Mouse (Mus musculus) kidney, adult 2 months (tissue): ENCODE measurements around the gene AY074887. TPM values are rescaled to one million over a fixed set of nuclear protein-coding genes. Genes with fewer than 3 reads are reported as not detected.

Experiments used
- DNase-seq: peaks from one replicate; pipeline ENCODE4 v3.0.0; 2021
- H3K27ac ChIP-seq: fragments of 200-500 bp; 2 replicates; pipeline ENCODE4 v1.5.1; 2012; ENCODE audit warnings: low read depth, low read length, control low read depth, inconsistent platforms; ENCODE audit not compliant: insufficient read depth
- H3K27me3 ChIP-seq: fragments of 200-500 bp; replicated peaks from 2 replicates; pipeline ENCODE4 v1.6.1; 2012; ENCODE audit warnings: mild to moderate bottlenecking, moderate library complexity, low read length, inconsistent platforms; ENCODE audit not compliant: control insufficient read depth, insufficient read depth
- H3K36me3 ChIP-seq: fragments of 200-500 bp; 2 replicates; pipeline ENCODE4 v1.6.1; 2012; ENCODE audit warnings: mild to moderate bottlenecking, moderate library complexity, low read length, inconsistent platforms; ENCODE audit not compliant: control insufficient read depth, insufficient read depth
- H3K4me1 ChIP-seq: fragments of 200-500 bp; 2 replicates; pipeline ENCODE4 v1.6.1; 2011; ENCODE audit warnings: low read length; ENCODE audit not compliant: control insufficient read depth, insufficient read depth
- H3K4me3 ChIP-seq: fragments of 200-500 bp; 2 replicates; pipeline ENCODE4 v1.5.1; 2011; ENCODE audit warnings: mild to moderate bottlenecking, low read depth, low read length, control low read depth; ENCODE audit not compliant: insufficient read depth
- CTCF ChIP-seq: fragments of 200-500 bp; conservative IDR thresholded peaks from 2 replicates; pipeline ENCODE4 v1.5.1; 2011; ENCODE audit warnings: low read depth, mild to moderate bottlenecking, control low read depth, low read length, moderate library complexity, mixed read lengths; ENCODE audit not compliant: insufficient read depth, insufficient read length
- POLR2A ChIP-seq: fragments of 200-500 bp; IDR thresholded peaks from one replicate; pipeline ENCODE4 v1.6.1; 2011; ENCODE audit warnings: low read depth, low read length, control low read depth
- WGBS: fragments of 180-500 bp; shearing (Covaris S2); methylation state at CpG from one replicate; pipeline ENCODE4 v1.1.7; 2018; 5-methylcytosine and 5-hydroxymethylcytosine counted together
- polyA plus RNA-seq: library from polyadenylated mRNA; depleted of rRNA; stranded (reverse); fragments of >200 nt; gene quantifications from 2 replicates; pipeline ENCODE4 v1.2.3, GENCODE M21; 2012; rRNA removed

The AY074887 gene
- polyA plus RNA-seq, 1 experiment, result not detected

DNA sequence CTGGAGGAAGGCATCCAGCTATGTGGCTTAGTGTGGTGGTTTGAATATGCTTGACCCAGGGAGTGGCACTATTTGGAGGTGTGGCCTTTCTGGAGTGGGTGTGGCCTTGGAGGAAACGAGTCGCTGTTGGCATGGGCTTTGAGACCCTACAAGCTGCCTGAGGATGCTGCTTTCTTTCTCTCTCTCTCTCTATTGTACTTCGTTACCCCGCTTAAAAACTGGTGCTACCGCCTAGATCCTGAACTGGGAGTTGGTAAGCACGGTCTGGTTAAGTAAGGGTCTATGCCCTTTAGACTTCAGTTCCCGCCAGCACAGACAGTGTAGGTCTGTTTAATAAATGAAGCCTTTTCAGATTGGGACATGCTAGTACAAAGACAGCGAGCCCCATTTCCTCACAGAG lies 34.4 kb downstream of the AY074887 start:
- peaks cover 4% of the 10 kb centered on the region; the same call in 1 of the 2 replicates for H3K4me1 ChIP-seq
- 75% methylated on average over 8 of the region's 8 CpGs for WGBS
- H3K36me3 ChIP-seq, result no peaks in the 10 kb centered on the region; the same call in 1 of the 2 replicates
- no peaks in the 10 kb centered on the region for H3K27me3 ChIP-seq
- no peak for DNase-seq
- no peak for TF ChIP-seq POLR2A
- TF ChIP-seq CTCF, result no peak
- no peak overlapping the region for H3K27ac ChIP-seq
- no peak overlapping the region for H3K4me3 ChIP-seq

DNA sequence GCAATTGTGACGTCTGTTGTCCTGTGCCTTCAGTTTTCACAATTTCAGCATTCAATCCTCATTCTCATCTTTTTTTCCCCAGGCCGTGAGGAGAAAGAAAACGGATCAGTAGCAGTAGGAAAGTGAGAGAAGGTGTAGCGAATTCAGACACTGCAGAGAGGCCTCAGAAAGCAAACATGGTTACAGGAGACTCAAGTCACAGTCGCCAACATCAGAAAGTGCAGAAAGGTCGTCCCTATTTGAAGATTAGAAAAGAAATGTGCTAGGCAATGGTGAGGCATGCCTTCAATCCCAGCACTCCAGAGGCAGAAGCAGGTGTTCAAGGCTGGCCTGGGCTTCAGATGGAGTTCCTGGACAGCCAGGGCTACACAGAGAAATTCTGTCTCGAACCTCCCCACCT lies 35.2 kb downstream of the AY074887 start:
- Histone ChIP-seq H3K4me3 (no peak overlapping the region), H3K36me3 (no peaks in the 10 kb centered on the region; the same call in 1 of the 2 replicates), H3K27me3 (no peaks in the 10 kb centered on the region), H3K4me1 (peaks cover 4% of the 10 kb centered on the region; the same call in 1 of the 2 replicates), H3K27ac (no peak overlapping the region)
- TF ChIP-seq CTCF (no peak), POLR2A (no peak)
- DNase-seq, result no peak
- 70% methylated on average over 7 of the region's 7 CpGs for WGBS

- 88% methylated on average over 5 of the region's 5 CpGs for WGBS
- DNase-seq, result no peak
- Histone ChIP-seq H3K36me3 (peaks cover 3% of the 10 kb centered on the region), H3K4me1 (no peaks in the 10 kb centered on the region), H3K27me3 (no peaks in the 10 kb centered on the region), H3K27ac (no peak overlapping the region), H3K4me3 (no peak overlapping the region)
- TF ChIP-seq CTCF, result no peak
- no peak for TF ChIP-seq POLR2A
These were observed 41.4 kb downstream of the AY074887 start for GRCm38 (mm10) chr9:54909446-54909845.

Other genes starting within 250 kb of the AY074887 start
- 43.0 and 51.9 TPM in 2 replicates for gene Wdr61, start 216.5 kb downstream of the AY074887 start, polyA plus RNA-seq
- 0.29 and 1.1 TPM in 2 replicates for gene Crabp1, start 186.2 kb downstream of the AY074887 start, polyA plus RNA-seq
- gene Ireb2, start 87.2 kb downstream of the AY074887 start, polyA plus RNA-seq, result 8.6 and 10.0 TPM in 2 replicates
- gene Hykk, start 33.7 kb downstream of the AY074887 start, polyA plus RNA-seq, result 31.2 and 39.7 TPM in 2 replicates
- gene Psma4, start 208 bp downstream of the AY074887 start, polyA plus RNA-seq, result 89.3 and 121 TPM in 2 replicates
- gene Chrna5, start 29.9 kb upstream of the AY074887 start, polyA plus RNA-seq, result not detected in 2 replicates
- 0.42 and 2.1 TPM in 2 replicates for gene Chrna3, start 75.6 kb upstream of the AY074887 start, polyA plus RNA-seq
- gene Chrnb4, start 97.8 kb upstream of the AY074887 start, polyA plus RNA-seq, result 0.43 and 1.4 TPM in 2 replicates
- gene Ube2q2, start 197.9 kb upstream of the AY074887 start, polyA plus RNA-seq, result 10.7 and 11.1 TPM in 2 replicates